Comparison of ENCODE assay signal across 8 mouse cellular contexts in the genomic region with DNA sequence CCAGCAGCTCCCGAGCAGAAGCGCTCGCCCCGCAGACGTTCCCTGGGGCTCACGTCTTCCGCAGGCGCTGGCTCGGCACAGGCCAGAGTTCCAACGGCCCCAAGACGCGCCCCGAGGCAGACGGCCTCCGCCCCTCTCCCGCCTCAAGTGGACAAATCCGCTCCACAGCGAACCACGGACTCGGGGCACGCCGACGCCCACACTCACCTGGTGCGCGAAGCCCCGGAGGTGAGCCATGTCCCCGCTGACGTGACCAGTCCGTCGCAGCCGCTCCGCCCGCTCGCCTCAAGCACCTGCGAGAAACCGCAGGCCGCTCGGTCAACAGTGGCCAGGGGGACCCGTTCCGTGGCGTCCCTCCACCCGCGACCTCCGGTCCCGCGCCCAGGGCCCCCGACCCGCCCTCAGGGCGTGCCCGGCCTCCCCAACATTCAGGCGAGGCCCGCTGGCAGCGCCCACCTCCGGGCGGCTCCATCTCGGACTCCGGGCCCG. TPM values are rescaled to one million over a fixed set of nuclear protein-coding genes. Genes with fewer than 3 reads are reported as not detected.
DNase-seq lines count a peak whose midpoint lies in the region; ATAC-seq and TF ChIP-seq lines count a peak whose summit lies in the region.

No protein-coding gene starts in this region.

- ATAC-seq in embryonic facial prominence, embryonic 15.5 days (ENCODE audit: insufficient number of reproducible peaks, low FRiP score, low TSS enrichment, low read depth) = peak; percentile 27
- ATAC-seq in intestine, embryonic 14.5 days (replicated peaks; ENCODE audit: low FRiP score, low TSS enrichment, low read depth) = peak; percentile 54
- no peak; the same call in none of the 2 replicates for ATAC-seq in neural tube, embryonic 15.5 days (ENCODE audit: low FRiP score)

- peak overlapping the region; percentile 93 for H3K9ac ChIP-seq in embryonic facial prominence, embryonic 15.5 days
- H3K9ac ChIP-seq in intestine, embryonic 14.5 days (ENCODE audit: low read length) = peak overlapping the region; percentile 91
- peak overlapping the region; percentile 96 for H3K9ac ChIP-seq in neural tube, embryonic 15.5 days (replicated peaks)

- H3K4me1 ChIP-seq in embryonic facial prominence, embryonic 15.5 days = peaks cover 23% of the 10 kb centered on the region
- peaks cover 9% of the 10 kb centered on the region; the same call in 1 of the 2 replicates for H3K4me1 ChIP-seq in intestine, embryonic 14.5 days (replicated peaks; ENCODE audit: control insufficient read depth, insufficient read depth, low read length)
- H3K4me1 ChIP-seq in neural tube, embryonic 15.5 days = peaks cover 29% of the 10 kb centered on the region

- H3K36me3 ChIP-seq in embryonic facial prominence, embryonic 15.5 days = 0 out of 2 replicates have a peak, but pooled peaks cover 7% of the 10 kb centered on the region
- peaks cover 10% of the 10 kb centered on the region; the same call in 1 of the 2 replicates for H3K36me3 ChIP-seq in intestine, embryonic 14.5 days (ENCODE audit: control insufficient read depth, insufficient read depth, low read length)
- H3K36me3 ChIP-seq in neural tube, embryonic 15.5 days = peaks cover 7% of the 10 kb centered on the region

- DNase-seq in layer of hippocampus, adult 2 months (ENCODE audit: low spot score in 2 of 2) = peak in 1 of 2 experiments; percentile 28
- DNase-seq in layer of hippocampus, adult 11-12 months (ENCODE audit: low spot score) = no peak
- peak; percentile 61 for DNase-seq in MN1 (ENCODE audit: low spot score)
- DNase-seq in intestine, embryonic 14.5 days (ENCODE audit: low spot score) = peak; percentile 81
- DNase-seq in lung, adult 18-20 months = peak; percentile 73 to 84
- no peak for DNase-seq in ovary, postnatal 36 days (ENCODE audit: low spot score)

- peak overlapping the region; percentile 75 for H3K4me2 ChIP-seq in embryonic facial prominence, embryonic 15.5 days (replicated peaks)
- peak overlapping the region; percentile 90 for H3K4me2 ChIP-seq in intestine, embryonic 14.5 days (ENCODE audit: low read length)
- H3K4me2 ChIP-seq in neural tube, embryonic 15.5 days = peak overlapping the region; percentile 82

- H3K9me3 ChIP-seq in embryonic facial prominence, embryonic 15.5 days (replicated peaks) = no peaks in the 10 kb centered on the region
- H3K9me3 ChIP-seq in intestine, embryonic 14.5 days (ENCODE audit: control insufficient read depth, low read length) = no peaks in the 10 kb centered on the region
- H3K9me3 ChIP-seq in neural tube, embryonic 15.5 days (replicated peaks) = no peaks in the 10 kb centered on the region

- peak overlapping the region; percentile 100 for H3K4me3 ChIP-seq in layer of hippocampus, adult 2 months
- H3K4me3 ChIP-seq in embryonic facial prominence, embryonic 15.5 days (replicated peaks) = peak overlapping the region; percentile 100
- peak overlapping the region; percentile 91 for H3K4me3 ChIP-seq in intestine, embryonic 14.5 days (ENCODE audit: low read depth, low read length)
- peak overlapping the region; percentile 100 for H3K4me3 ChIP-seq in neural tube, embryonic 15.5 days (replicated peaks)

- no peaks in the 10 kb centered on the region for H3K27me3 ChIP-seq in embryonic facial prominence, embryonic 15.5 days
- H3K27me3 ChIP-seq in intestine, embryonic 14.5 days (replicated peaks; ENCODE audit: control insufficient read depth, insufficient read depth, low read length) = no peaks in the 10 kb centered on the region
- no peaks in the 10 kb centered on the region for H3K27me3 ChIP-seq in neural tube, embryonic 15.5 days (replicated peaks)

- H3K27ac ChIP-seq in layer of hippocampus, adult 2 months = peak overlapping the region; percentile 94
- H3K27ac ChIP-seq in embryonic facial prominence, embryonic 15.5 days (replicated peaks) = peak overlapping the region; percentile 88
- H3K27ac ChIP-seq in intestine, embryonic 14.5 days (ENCODE audit: low read depth) = peak overlapping the region; percentile 83
- H3K27ac ChIP-seq in neural tube, embryonic 15.5 days (replicated peaks) = peak overlapping the region; percentile 91

- no peak; the same call in 1 of the 2 replicates for TF ChIP-seq CTCF in layer of hippocampus, adult 2 months (conservative IDR thresholded peaks at IDR 0.05)

- under 1% methylated on average over 58 of the region's 58 CpGs for WGBS in embryonic facial prominence, embryonic 15.5 days
- WGBS in intestine, embryonic 14.5 days = under 1% methylated on average over 58 of the region's 58 CpGs
- under 1% methylated on average over 55 of the region's 58 CpGs for WGBS in neural tube, embryonic 15.5 days

RNA-seq across cellular contexts. Expression of a gene that starts 23.3 kb away (rescaled TPM):
- 100 to 1,000 TPM; 395 to 419 TPM for total RNA-seq in layer of hippocampus, adult 2 months (2021)
- polyA plus RNA-seq in embryonic facial prominence, embryonic 15.5 days (2015; fragmentation: Nextera tagmentation; extraction: Ambion mirVana) = 185 and 200 TPM in 2 replicates
- 179 and 195 TPM in 2 replicates for polyA plus RNA-seq in intestine, embryonic 14.5 days (2014; fragmentation: Nextera tagmentation; extraction: Ambion mirVana)
- polyA plus RNA-seq in neural tube, embryonic 15.5 days (2015; fragmentation: Nextera tagmentation; extraction: Ambion mirVana) = 300 and 346 TPM in 2 replicates

RNA-seq across cellular contexts. Expression of a gene that starts 50.3 kb away (rescaled TPM):
- total RNA-seq in layer of hippocampus, adult 2 months (2021) = 10 to 100 TPM; 64.9 to 77.6 TPM
- 61.3 and 63.4 TPM in 2 replicates for polyA plus RNA-seq in embryonic facial prominence, embryonic 15.5 days (2015; fragmentation: Nextera tagmentation; extraction: Ambion mirVana)
- 46.5 and 51.3 TPM in 2 replicates for polyA plus RNA-seq in intestine, embryonic 14.5 days (2014; fragmentation: Nextera tagmentation; extraction: Ambion mirVana)
- polyA plus RNA-seq in neural tube, embryonic 15.5 days (2015; fragmentation: Nextera tagmentation; extraction: Ambion mirVana) = 86.3 and 86.6 TPM in 2 replicates

Comparison
In these comparisons a context has a peak if more than half of its experiments do, and no peak if none do; other contexts are left out.
1. DNase-seq: peak in MN1 (single experiment), intestine, embryonic 14.5 days (single experiment) and lung, adult 18-20 months (2 of 2); none in layer of hippocampus, adult 11-12 months (single experiment) and ovary, postnatal 36 days (single experiment).
2. Peak in every context shown above with its lines, with median percentiles within 50 percentile points of each other: H3K27ac ChIP-seq, H3K4me3 ChIP-seq, H3K4me2 ChIP-seq and H3K9ac ChIP-seq.